Mouse (Mus musculus) liver, postnatal 0 days (tissue): ENCODE data around the gene Extl1. TPM values are rescaled to one million over a fixed set of nuclear protein-coding genes. Genes with fewer than 3 reads are reported as not detected.

Experiments
- ATAC-seq: fragments of 200-750 bp; cut with Nextera tagmentation; 2 replicates; pipeline ENCODE4 v1.8.0; 2017; ENCODE audit warnings: mild to moderate bottlenecking, moderate library complexity
- DNase-seq: peaks from one replicate; pipeline ENCODE4 v3.0.0-alpha.2; 2016
- H3K27ac ChIP-seq: fragments of 300-500 bp; sonication (generic); 2 replicates; pipeline ENCODE4 v1.5.1; 2014; ENCODE audit warnings: antibody characterized with exemption, moderate library complexity, mild to moderate bottlenecking, low read depth
- H3K27me3 ChIP-seq: fragments of 300-500 bp; sonication (generic); 2 replicates; pipeline ENCODE4 v1.6.1; 2014; ENCODE audit warnings: low read length, control low read depth, mixed read lengths; ENCODE audit not compliant: insufficient read depth
- H3K36me3 ChIP-seq: fragments of 300-500 bp; sonication (generic); replicated peaks from 2 replicates; pipeline ENCODE4 v1.6.1; 2014; ENCODE audit warnings: mild to moderate bottlenecking, control low read depth, low read length, moderate library complexity, mixed read lengths; ENCODE audit not compliant: insufficient read depth
- H3K4me1 ChIP-seq: fragments of 300-500 bp; sonication (generic); 2 replicates; pipeline ENCODE4 v1.6.1; 2014; ENCODE audit warnings: antibody characterized with exemption, mild to moderate bottlenecking, control low read depth; ENCODE audit not compliant: insufficient read depth
- H3K4me2 ChIP-seq: fragments of 300-500 bp; sonication (generic); 2 replicates; pipeline ENCODE4 v1.6.1; 2014; ENCODE audit warnings: low read depth, mild to moderate bottlenecking, low read length, moderate library complexity, mixed read lengths
- H3K4me3 ChIP-seq: fragments of 300-500 bp; sonication (generic); 2 replicates; pipeline ENCODE4 v1.5.1; 2014; ENCODE audit warnings: low read depth, low read length
- H3K9ac ChIP-seq: fragments of 300-500 bp; sonication (generic); replicated peaks from 2 replicates; pipeline ENCODE4 v1.6.1; 2014; ENCODE audit warnings: mild to moderate bottlenecking, moderate library complexity
- H3K9me3 ChIP-seq: fragments of 300-500 bp; sonication (generic); 2 replicates; pipeline ENCODE4 v1.6.1; 2016; ENCODE audit warnings: mild to moderate bottlenecking, control low read depth, low read length, mixed read lengths
- CTCF ChIP-seq: sonication (generic); IDR thresholded peaks from 2 replicates; pipeline ENCODE4 v1.5.1; 2016; ENCODE audit warnings: antibody characterized with exemption, low read depth
- EP300 ChIP-seq: IDR thresholded peaks from 2 replicates; pipeline ENCODE4 v1.6.1; 2016; ENCODE audit warnings: antibody characterized with exemption, low read depth, mild to moderate bottlenecking
- WGBS: fragments of 180-500 bp; shearing (Covaris S2); extraction: QIAGEN DNeasy Blood & Tissue Kit; methylation state at CpG from one replicate; pipeline ENCODE4 v1.1.7; 2014; ENCODE audit not compliant: insufficient replicate concordance; 5-methylcytosine and 5-hydroxymethylcytosine counted together
- polyA plus RNA-seq: library from polyadenylated mRNA; unstranded; fragments of >200 nt; fragmentation: Nextera tagmentation; extraction: Ambion mirVana; gene quantifications from 2 replicates; pipeline ENCODE4 v1.2.1, GENCODE M21; 2015

Extl1 gene
- polyA plus RNA-seq, 1 experiment from 2014 or later: 0.33 TPM

DNA sequence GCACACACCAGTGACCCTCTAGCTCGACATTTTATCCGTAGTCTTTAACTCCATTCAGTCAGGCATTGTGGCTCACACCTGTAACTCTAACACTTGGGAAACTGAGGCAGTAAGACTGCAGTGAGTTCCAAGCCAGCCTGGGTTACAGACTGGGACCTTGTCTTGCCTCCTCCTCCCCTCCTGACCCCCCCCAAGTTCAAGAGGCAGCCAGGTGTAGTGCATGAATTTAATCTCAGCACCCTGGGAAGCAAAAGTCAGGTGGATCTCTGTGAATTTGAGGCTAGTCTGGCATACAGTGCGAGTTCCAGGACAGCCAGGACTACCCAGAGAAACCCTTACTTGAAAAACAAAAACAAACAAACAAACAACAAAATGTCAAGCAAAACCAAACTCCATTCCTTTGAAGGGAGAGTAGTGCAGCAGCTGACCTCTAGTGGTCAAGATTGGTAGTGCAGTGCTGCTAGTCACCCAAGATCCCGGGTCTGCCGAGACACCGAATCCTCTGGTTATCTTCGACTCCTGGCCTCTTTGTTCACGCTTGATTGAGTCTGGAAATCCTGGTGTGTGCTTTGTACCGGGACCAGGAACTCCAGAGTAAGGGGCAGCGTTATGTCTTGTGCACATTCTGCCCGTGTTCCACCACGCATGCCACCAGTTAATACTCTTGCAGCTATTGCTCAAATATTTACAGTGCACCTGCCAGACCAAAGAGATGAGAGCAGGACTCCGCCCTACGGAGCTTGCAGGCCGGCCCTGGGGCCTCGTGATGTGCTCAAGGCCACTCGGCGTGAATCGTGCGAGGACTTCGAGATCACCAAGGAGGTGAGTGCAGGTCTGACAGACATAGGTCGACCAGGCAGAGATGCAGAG lies 26.8 kb downstream of the Extl1 start:
- peak; percentile 75 for DNase-seq
- H3K4me2 ChIP-seq: peak overlapping the region; percentile 53; the same call in 1 of the 2 replicates
- TF ChIP-seq EP300 (no peak), CTCF (peak; percentile 97)
- H3K4me1 ChIP-seq: peaks cover 4% of the 10 kb centered on the region; the same call in 1 of the 2 replicates
- WGBS: 16% methylated on average over 22 of the region's 22 CpGs
- no peak overlapping the region for H3K4me3 ChIP-seq
- no peaks in the 10 kb centered on the region for H3K9me3 ChIP-seq
- ATAC-seq: peak; percentile 73
- H3K27ac ChIP-seq: no peak overlapping the region
- no peaks in the 10 kb centered on the region for H3K36me3 ChIP-seq
- H3K9ac ChIP-seq: no peak overlapping the region
- H3K27me3 ChIP-seq: no peaks in the 10 kb centered on the region

DNA sequence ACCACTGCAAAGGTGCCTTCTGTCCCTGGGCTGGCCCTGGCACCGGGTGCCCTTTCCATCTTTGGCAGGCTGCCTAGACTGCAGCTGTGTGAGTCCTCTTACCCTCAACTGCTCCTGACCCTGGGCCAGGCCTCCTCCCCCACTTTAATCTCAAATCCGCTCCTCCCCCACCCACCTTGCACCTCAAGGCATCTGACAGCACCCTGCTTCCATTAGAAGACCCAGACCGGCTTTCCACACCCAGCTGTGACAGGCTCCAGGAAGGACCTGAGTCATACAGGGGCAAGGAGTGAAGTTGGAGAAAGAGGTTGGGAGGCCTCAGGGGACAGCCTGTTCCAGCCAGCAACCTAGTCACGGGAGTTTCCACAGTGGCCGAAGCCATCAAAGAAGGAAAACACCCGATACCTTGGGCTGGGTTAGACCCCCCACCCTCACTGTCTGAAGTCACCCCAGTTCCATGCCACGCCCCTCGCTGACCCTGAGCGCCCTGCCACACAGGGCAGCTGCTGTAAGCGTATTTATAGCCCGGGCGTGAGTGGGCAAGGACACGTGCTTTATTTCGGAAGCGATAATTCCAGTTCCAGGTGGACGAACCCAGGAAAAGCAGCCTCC lies 27.7 kb downstream of the Extl1 start:
- H3K9ac ChIP-seq: no peak overlapping the region

DNA sequence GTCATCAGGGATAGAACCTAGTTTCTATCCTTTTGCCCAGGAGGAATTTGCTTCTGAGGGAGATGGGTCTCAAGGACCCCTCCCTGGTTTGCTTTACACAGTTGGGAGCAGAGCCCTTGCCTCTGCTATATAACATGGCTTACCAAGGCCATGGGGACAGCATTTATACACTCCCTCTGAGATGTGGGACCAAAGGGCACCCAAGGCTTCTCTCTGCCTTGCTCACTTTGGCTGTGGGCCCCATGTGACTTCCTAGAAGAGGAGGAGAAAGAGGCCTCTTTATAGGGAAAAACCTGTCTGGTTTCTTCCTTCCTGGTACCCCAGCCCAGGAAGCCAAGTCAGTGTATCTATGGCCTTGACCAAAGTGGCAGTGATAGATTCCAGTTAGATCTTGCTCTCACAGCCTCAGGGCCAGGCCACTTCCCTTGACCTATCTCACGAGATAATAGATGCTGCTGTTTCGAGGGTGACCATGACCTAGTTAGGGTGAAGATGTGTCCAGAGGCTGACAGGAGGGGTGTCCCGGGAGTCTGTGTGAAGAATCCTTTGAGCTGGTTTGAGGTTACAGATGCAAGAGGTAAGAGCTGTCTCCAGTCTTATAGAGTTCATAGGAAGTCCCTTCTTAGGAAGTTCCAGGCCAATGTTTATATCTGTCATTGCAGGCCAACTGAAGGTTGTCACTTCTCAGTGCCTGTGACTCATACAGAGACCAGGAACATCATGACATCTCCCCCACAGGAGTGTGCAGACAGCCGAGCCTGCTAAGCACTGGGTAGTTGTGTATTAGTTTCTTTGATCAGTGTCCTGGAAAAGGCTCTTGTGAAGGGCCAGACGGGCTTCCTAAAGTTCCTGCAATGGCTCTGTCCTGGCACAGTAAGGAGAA lies 29.9 kb downstream of the Extl1 start:
- ATAC-seq (no peak), DNase-seq (no peak)
- no peak overlapping the region for H3K9ac ChIP-seq
- no peaks in the 10 kb centered on the region for H3K27me3 ChIP-seq
- no peak for TF ChIP-seq CTCF
- TF ChIP-seq EP300: no peak
- H3K4me2 ChIP-seq: no peak overlapping the region
- 47% methylated on average over 5 of the region's 5 CpGs for WGBS
- H3K4me3 ChIP-seq: no peak overlapping the region
- no peak overlapping the region for H3K27ac ChIP-seq
- peaks cover 4% of the 10 kb centered on the region; the same call in 1 of the 2 replicates for H3K4me1 ChIP-seq
- H3K9me3 ChIP-seq: no peaks in the 10 kb centered on the region
- H3K36me3 ChIP-seq: no peaks in the 10 kb centered on the region

More for the DNA sequence above, 27.7 kb downstream of the Extl1 start:
- H3K4me1 ChIP-seq: peaks cover 4% of the 10 kb centered on the region; the same call in 1 of the 2 replicates
- TF ChIP-seq CTCF (no peak), EP300 (no peak)
- no peaks in the 10 kb centered on the region for H3K36me3 ChIP-seq
- no peaks in the 10 kb centered on the region for H3K27me3 ChIP-seq
- no peak overlapping the region for H3K4me3 ChIP-seq
- DNase-seq: no peak
- H3K4me2 ChIP-seq: no peak overlapping the region
- no peaks in the 10 kb centered on the region for H3K9me3 ChIP-seq
- H3K27ac ChIP-seq: no peak overlapping the region
- ATAC-seq: no peak
- WGBS: 58% methylated on average over 16 of the region's 16 CpGs

DNA sequence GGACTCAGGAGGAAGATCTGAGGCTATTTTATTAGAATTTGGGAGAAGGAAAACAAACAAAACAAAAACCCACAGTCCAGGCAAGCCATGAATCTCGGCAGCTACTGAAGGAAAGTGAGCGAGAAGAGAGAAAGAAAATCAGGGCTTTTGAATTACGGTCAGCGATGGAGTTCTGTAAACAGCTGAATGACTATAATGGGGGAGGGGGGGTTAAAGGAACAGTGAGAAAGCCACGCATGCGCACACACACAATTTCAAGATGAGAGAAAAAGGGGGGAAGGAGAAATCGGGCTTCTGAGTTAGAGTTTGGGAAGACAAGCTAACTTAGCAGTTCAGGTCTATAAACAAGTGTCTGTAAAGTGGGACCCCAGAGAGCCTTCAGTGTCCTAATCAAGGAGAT lies 30.7 kb downstream of the Extl1 start:
- Histone ChIP-seq H3K9ac (no peak overlapping the region), H3K36me3 (no peaks in the 10 kb centered on the region), H3K4me3 (no peak overlapping the region), H3K4me2 (no peak overlapping the region), H3K27me3 (no peaks in the 10 kb centered on the region), H3K9me3 (no peaks in the 10 kb centered on the region), H3K4me1 (peaks cover 4% of the 10 kb centered on the region; the same call in 1 of the 2 replicates), H3K27ac (no peak overlapping the region)
- TF ChIP-seq EP300 (no peak), CTCF (no peak)
- no peak for DNase-seq
- no peak for ATAC-seq
- WGBS: 83% methylated on average over 7 of the region's 7 CpGs

DNA sequence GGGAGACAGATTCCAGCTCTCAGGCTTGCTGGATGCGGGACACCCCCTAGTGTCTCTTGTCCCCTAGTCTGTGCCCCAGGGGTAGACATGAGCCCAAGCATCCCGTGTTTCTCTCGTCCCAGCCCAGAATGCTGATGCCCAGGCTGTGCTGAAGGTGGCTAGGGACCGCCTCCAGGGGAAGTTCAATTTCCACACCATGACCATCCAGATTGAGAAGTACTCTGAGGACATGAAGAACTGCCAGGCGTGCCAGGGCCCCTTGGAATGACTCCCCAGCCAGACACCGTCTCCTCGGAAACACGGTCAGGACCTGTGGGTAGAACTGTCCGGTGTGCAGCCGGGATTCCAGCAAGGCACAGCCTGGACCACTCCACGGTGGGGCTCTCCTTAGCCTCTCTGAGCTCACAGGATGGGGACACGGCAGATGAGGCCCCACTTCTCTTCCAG lies 31.4 kb downstream of the Extl1 start:
- no peak overlapping the region for H3K4me3 ChIP-seq
- WGBS: 77% methylated on average over 12 of the region's 12 CpGs
- TF ChIP-seq CTCF (no peak), EP300 (no peak)
- no peak overlapping the region for H3K27ac ChIP-seq
- H3K36me3 ChIP-seq: no peaks in the 10 kb centered on the region
- 0 out of 2 replicates have a peak, but pooled peaks cover 4% of the 10 kb centered on the region for H3K4me1 ChIP-seq
- H3K27me3 ChIP-seq: no peaks in the 10 kb centered on the region
- no peak overlapping the region for H3K9ac ChIP-seq
- DNase-seq (peak; percentile 9), ATAC-seq (no peak)
- no peaks in the 10 kb centered on the region for H3K9me3 ChIP-seq
- no peak overlapping the region for H3K4me2 ChIP-seq
